Mouse (Mus musculus) left cerebral cortex, postnatal 10 days (tissue): Measurements from ENCODE around the gene Bod1l. TPM values are rescaled to one million over a fixed set of nuclear protein-coding genes. Genes with fewer than 3 reads are reported as not detected.

Source experiments
- microRNA-seq: library from miRNA; unstranded; fragments of <30 nt; microRNA quantifications from one replicate; pipeline ENCODE4 v1.2.0, GENCODE M21; 2022
- total RNA-seq, 2 experiments: library from RNA; stranded (reverse); gene quantifications; 2 replicates each; pipeline ENCODE4 v1.2.3; 2021

Bod1l gene
- total RNA-seq, 2 experiments from 2014 or later, result 32.8 to 33.3 TPM

Small RNA genes lying within 50 kb of the gene (microRNA-seq; reads per million reads assigned to microRNA genes)
- not detected for gene Mir6414

Other genes with a start within 250 kb of the Bod1l start
- 10 to 100 TPM; 47.3 to 49.3 TPM for gene Rab28, start 136.2 kb downstream of the Bod1l start, total RNA-seq
- gene Nkx3-2, start 79.8 kb downstream of the Bod1l start, total RNA-seq, result not detected
- gene Gm16223, start 223.6 kb upstream of the Bod1l start, total RNA-seq, result not detected